Mouse (Mus musculus) heart, embryonic 10.5 days (tissue): ENCODE results near the gene Myef2. TPM values are rescaled to one million over a fixed set of nuclear protein-coding genes. Genes with fewer than 3 reads are reported as not detected.
"Not testable (repeated sequence)": the region's sequence is repeated elsewhere in the genome, so short reads cannot be mapped to it uniquely, and the experiment has no call there.

ENCODE experiments used
- DNase-seq: peaks from one replicate; pipeline ENCODE4 v3.0.0-alpha.2; 2017; ENCODE audit warnings: low spot score
- H3K27ac ChIP-seq: fragments of 300-500 bp; sonication (generic); 2 replicates; pipeline ENCODE4 v1.5.1; 2016; ENCODE audit warnings: mild to moderate bottlenecking
- H3K27me3 ChIP-seq: fragments of 300-500 bp; sonication (generic); 2 replicates; pipeline ENCODE4 v1.6.1; 2016; ENCODE audit warnings: mild to moderate bottlenecking; ENCODE audit not compliant: poor library complexity, insufficient read depth, severe bottlenecking
- H3K36me3 ChIP-seq: fragments of 300-500 bp; sonication (generic); 2 replicates; pipeline ENCODE4 v1.6.1; 2016; ENCODE audit warnings: mild to moderate bottlenecking, moderate library complexity
- H3K4me1 ChIP-seq: fragments of 300-500 bp; sonication (generic); 2 replicates; pipeline ENCODE4 v1.6.1; 2016; ENCODE audit warnings: mild to moderate bottlenecking
- H3K4me3 ChIP-seq: fragments of 300-500 bp; sonication (generic); 2 replicates; pipeline ENCODE4 v1.5.1; 2016; ENCODE audit warnings: mild to moderate bottlenecking, moderate library complexity
- H3K9me3 ChIP-seq: fragments of 300-500 bp; sonication (generic); 2 replicates; pipeline ENCODE4 v1.6.1; 2016; ENCODE audit warnings: mild to moderate bottlenecking, moderate library complexity
- WGBS: fragments of 180-500 bp; shearing (Covaris S2); methylation state at CpG from one replicate; pipeline ENCODE4 v1.1.7; 2016; 5-methylcytosine and 5-hydroxymethylcytosine counted together
- polyA plus RNA-seq: library from polyadenylated mRNA; unstranded; fragments of >200 nt; fragmentation: Nextera tagmentation; extraction: Ambion mirVana; gene quantifications from 2 replicates; pipeline ENCODE4 v1.2.1, GENCODE M21; 2016

Gene Myef2
- polyA plus RNA-seq, 1 experiment from 2014 or later: 81.0 TPM

- Histone ChIP-seq H3K9me3 (no peaks in the 10 kb centered on the region), H3K4me1 (peaks cover 29% of the 10 kb centered on the region), H3K27ac (no peak overlapping the region), H3K4me3 (no peak overlapping the region), H3K36me3 (peaks cover 15% of the 10 kb centered on the region), H3K27me3 (no peaks in the 10 kb centered on the region)
- no peak for DNase-seq
- 53% methylated on average over 6 of the region's 6 CpGs for WGBS
These were observed 3.9 kb downstream of the Myef2 start for GRCm38 (mm10) chr2:125119381-125120110.

- H3K9me3 ChIP-seq, DNase-seq, H3K4me1 ChIP-seq, H3K27me3 ChIP-seq, H3K27ac ChIP-seq, H3K4me3 ChIP-seq: not testable (repeated sequence)
- H3K36me3 ChIP-seq: peaks cover 70% of the 10 kb centered on the region
- 90% methylated on average over 4 of the region's 4 CpGs for WGBS
These were observed 16.9 kb downstream of the Myef2 start for GRCm38 (mm10) chr2:125106536-125106935.

GRCm38 (mm10) chr2:125104491-125104890 is 19.0 kb downstream of the Myef2 start:
- H3K27ac ChIP-seq, H3K27me3 ChIP-seq, H3K9me3 ChIP-seq, H3K4me1 ChIP-seq, DNase-seq, H3K4me3 ChIP-seq: not testable (repeated sequence)
- H3K36me3 ChIP-seq: peaks cover 75% of the 10 kb centered on the region
- WGBS: 95% methylated on average over 13 of the region's 13 CpGs

GRCm38 (mm10) chr2:125092123-125092522 is 31.3 kb downstream of the Myef2 start:
- H3K4me3 ChIP-seq, H3K9me3 ChIP-seq, H3K27ac ChIP-seq, H3K4me1 ChIP-seq, H3K27me3 ChIP-seq, DNase-seq: not testable (repeated sequence)
- WGBS: 71% methylated on average over 3 of the region's 3 CpGs
- peaks cover 70% of the 10 kb centered on the region for H3K36me3 ChIP-seq

- H3K9me3 ChIP-seq: no peaks in the 10 kb centered on the region
- H3K4me3 ChIP-seq: no peak overlapping the region
- no peak for DNase-seq
- peaks cover 68% of the 10 kb centered on the region for H3K36me3 ChIP-seq
- H3K27me3 ChIP-seq: no peaks in the 10 kb centered on the region
- H3K27ac ChIP-seq: no peak overlapping the region
- 93% methylated on average over 7 of the region's 7 CpGs for WGBS
- no peaks in the 10 kb centered on the region for H3K4me1 ChIP-seq
These were observed 34.7 kb downstream of the Myef2 start for GRCm38 (mm10) chr2:125088757-125089156.

GRCm38 (mm10) chr2:125083879-125084278 is 39.6 kb downstream of the Myef2 start:
- H3K36me3 ChIP-seq: peaks cover 51% of the 10 kb centered on the region
- no peak overlapping the region for H3K4me3 ChIP-seq
- DNase-seq: no peak
- 34% methylated on average over 1 of the region's 1 CpGs for WGBS
- H3K4me1 ChIP-seq: no peaks in the 10 kb centered on the region
- no peaks in the 10 kb centered on the region for H3K27me3 ChIP-seq
- H3K27ac ChIP-seq: no peak overlapping the region
- H3K9me3 ChIP-seq: no peaks in the 10 kb centered on the region

- Histone ChIP-seq H3K4me1 (peaks cover 4% of the 10 kb centered on the region), H3K27ac (no peak overlapping the region), H3K9me3 (no peaks in the 10 kb centered on the region), H3K36me3 (no peaks in the 10 kb centered on the region), H3K27me3 (no peaks in the 10 kb centered on the region), H3K4me3 (no peak overlapping the region)
- DNase-seq: no peak
- WGBS: 83% methylated on average over 3 of the region's 3 CpGs
These were observed 50.2 kb downstream of the Myef2 start for GRCm38 (mm10) chr2:125073056-125073780.

GRCm38 (mm10) chr2:125068696-125069095 is 54.8 kb downstream of the Myef2 start:
- Histone ChIP-seq H3K4me1 (peaks cover 10% of the 10 kb centered on the region), H3K4me3 (no peak overlapping the region), H3K9me3 (no peaks in the 10 kb centered on the region), H3K27me3 (no peaks in the 10 kb centered on the region), H3K36me3 (no peaks in the 10 kb centered on the region), H3K27ac (no peak overlapping the region)
- WGBS: 87% methylated on average over 12 of the region's 12 CpGs
- no peak for DNase-seq

- 40% methylated on average over 10 of the region's 10 CpGs for WGBS
- H3K36me3 ChIP-seq: no peaks in the 10 kb centered on the region
- H3K9me3 ChIP-seq: no peaks in the 10 kb centered on the region
- H3K27me3 ChIP-seq: no peaks in the 10 kb centered on the region
- peaks cover 7% of the 10 kb centered on the region for H3K4me1 ChIP-seq
- no peak within 1 kb of the TSS for H3K4me3 ChIP-seq
- H3K27ac ChIP-seq: peak within 1 kb of the TSS; percentile 67
- DNase-seq: no peak
These were observed 55.6 kb downstream of the Myef2 start, which contains the start of gene Slc24a5 for GRCm38 (mm10) chr2:125067894-125068293. TSS of gene Slc24a5 (plus strand) at chr2:125068124.

- peaks cover 7% of the 10 kb centered on the region for H3K4me1 ChIP-seq
- DNase-seq: no peak
- no peaks in the 10 kb centered on the region for H3K27me3 ChIP-seq
These were observed 56.1 kb downstream of the Myef2 start for GRCm38 (mm10) chr2:125067373-125067772.

GRCm38 (mm10) chr2:125062944-125063343 is 60.5 kb downstream of the Myef2 start:
- Histone ChIP-seq H3K4me1 (peaks cover 3% of the 10 kb centered on the region), H3K4me3 (no peak overlapping the region), H3K36me3 (no peaks in the 10 kb centered on the region), H3K27ac (0 out of 2 replicates have a peak overlapping the region, but pooled peaks have one; percentile 3), H3K9me3 (no peaks in the 10 kb centered on the region), H3K27me3 (no peaks in the 10 kb centered on the region)
- DNase-seq: no peak
- 53% methylated on average over 4 of the region's 4 CpGs for WGBS

More at GRCm38 (mm10) chr2:125067373-125067772, 56.1 kb downstream of the Myef2 start:
- Histone ChIP-seq H3K9me3 (no peaks in the 10 kb centered on the region), H3K4me3 (no peak overlapping the region), H3K27ac (no peak overlapping the region), H3K36me3 (no peaks in the 10 kb centered on the region)
- 86% methylated on average over 7 of the region's 7 CpGs for WGBS

- WGBS: 83% methylated on average over 7 of the region's 7 CpGs
- Histone ChIP-seq H3K4me3 (no peak overlapping the region), H3K27ac (no peak overlapping the region), H3K4me1 (no peaks in the 10 kb centered on the region), H3K27me3 (no peaks in the 10 kb centered on the region), H3K9me3 (no peaks in the 10 kb centered on the region), H3K36me3 (no peaks in the 10 kb centered on the region)
- no peak for DNase-seq
These were observed 62.0 kb downstream of the Myef2 start for GRCm38 (mm10) chr2:125061451-125061850.

GRCm38 (mm10) chr2:125057250-125057815 is 66.1 kb downstream of the Myef2 start:
- Histone ChIP-seq H3K27me3 (no peaks in the 10 kb centered on the region), H3K9me3 (no peaks in the 10 kb centered on the region), H3K27ac (no peak overlapping the region), H3K4me1 (no peaks in the 10 kb centered on the region), H3K4me3 (no peak overlapping the region), H3K36me3 (no peaks in the 10 kb centered on the region)
- 43% methylated on average over 7 of the region's 7 CpGs for WGBS
- no peak for DNase-seq
